Mouse (Mus musculus) small intestine, adult 2 months (tissue): Measurements from ENCODE around the gene Msh4.
A peak's percentile ranks its signal among the peaks of the same experiment; 100 is the strongest.

Experiments used
- CTCF ChIP-seq: fragments of 200-500 bp; IDR thresholded peaks from 2 replicates; pipeline ENCODE4 v1.5.1; 2012; ENCODE audit warnings: low read depth, mild to moderate bottlenecking, control low read depth, inconsistent platforms, low read length, moderate library complexity, mixed read lengths; ENCODE audit not compliant: insufficient replicate concordance, insufficient read length; ENCODE audit errors: extremely low read depth
- POLR2A ChIP-seq: fragments of 200-500 bp; IDR thresholded peaks from 2 replicates; pipeline ENCODE4 v1.6.1; 2012; ENCODE audit warnings: low read depth, mild to moderate bottlenecking, control low read depth, inconsistent platforms, low read length, moderate library complexity

DNA sequence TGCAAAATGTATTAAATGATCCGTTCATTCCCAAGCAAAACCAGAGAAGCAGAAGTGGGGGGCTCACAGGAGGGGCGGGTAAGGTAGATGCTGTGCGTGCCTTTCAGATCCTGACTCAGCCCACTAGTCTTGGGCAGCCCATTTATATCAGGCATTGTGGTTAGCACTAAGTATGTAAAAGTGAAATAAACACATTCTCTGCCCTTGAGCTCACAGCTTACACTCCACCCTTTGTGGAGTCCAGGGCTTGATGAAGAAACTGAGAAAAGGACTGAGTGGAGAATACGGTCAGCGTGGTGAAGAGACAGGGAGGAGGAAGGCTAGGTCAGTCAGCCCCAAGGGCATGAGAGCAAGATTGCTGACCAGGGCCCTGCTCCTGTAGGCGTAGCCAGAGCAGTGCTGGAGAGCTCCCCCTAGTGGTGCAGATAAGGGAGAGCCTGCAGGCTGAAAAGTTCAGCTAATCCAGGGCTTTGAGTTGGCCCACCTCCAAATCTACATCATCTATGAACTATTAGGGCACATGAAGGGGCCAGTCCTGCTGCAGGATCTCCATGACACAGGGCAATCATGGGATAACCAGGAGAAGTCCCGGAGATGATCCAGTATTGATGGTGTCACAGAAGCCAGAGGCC is 70.4 kb downstream of the Msh4 start:
- 0 out of 2 replicates have a peak, but pooled peaks have one; percentile 16 for TF ChIP-seq POLR2A
- TF ChIP-seq CTCF, result peak; percentile 92; the same call in 1 of the 2 replicates
